Mouse (Mus musculus) CH12.LX (cell line): ENCODE measurements around the gene Borcs6. TPM values are rescaled to one million over a fixed set of nuclear protein-coding genes. Genes with fewer than 3 reads are reported as not detected.
A peak's percentile ranks its signal among the peaks of the same experiment; 100 is the strongest.

Source experiments
- DNase-seq: peaks from one replicate; pipeline ENCODE4 v3.0.0-alpha.2; 2013; ENCODE audit errors: extremely low read depth
- H3K27ac ChIP-seq: 2 replicates; pipeline ENCODE4 v1.5.1; 2012; ENCODE audit warnings: low read depth, mild to moderate bottlenecking, control low read depth, moderate library complexity; ENCODE audit not compliant: insufficient read depth
- H3K27me3 ChIP-seq: replicated peaks from 2 replicates; pipeline ENCODE3; 2012; ENCODE audit warnings: inconsistent platforms
- H3K36me3 ChIP-seq, 2 experiments: replicated peaks in 1 of 2; 2 replicates each; pipeline versions ENCODE3 to v1.6.1; 2012; ENCODE audit warnings: inconsistent platforms in 1 of 2, low read length in 1 of 2, mild to moderate bottlenecking in 1 of 2, mixed read lengths in 1 of 2, moderate library complexity in 1 of 2; ENCODE audit not compliant: control insufficient read depth in 1 of 2, insufficient read depth in 1 of 2
- H3K4me1 ChIP-seq, 2 experiments: 2 replicates each; pipeline ENCODE4 v1.6.1; 2012; ENCODE audit warnings: inconsistent platforms in 1 of 2, moderate library complexity in 1 of 2; ENCODE audit not compliant: insufficient read depth in 2 of 2, control insufficient read depth in 1 of 2
- H3K4me2 ChIP-seq: 2 replicates; pipeline ENCODE4 v1.6.1; 2012; ENCODE audit warnings: low read depth, mild to moderate bottlenecking, control low read depth; ENCODE audit not compliant: poor library complexity, insufficient read depth, severe bottlenecking
- H3K4me3 ChIP-seq, 3 experiments: fragments of 150-350 bp in 1 of 3; sonication (generic) in 1 of 3; replicated peaks in 1 of 3; 2 replicates each; pipeline versions ENCODE3 to v1.5.1; 2011 to 2012; ENCODE audit warnings: low read depth in 2 of 3, low read length in 2 of 3, mild to moderate bottlenecking in 2 of 3, moderate library complexity in 2 of 3, control low read depth in 1 of 3, improper control_type of control experiment in 1 of 3, inconsistent platforms in 1 of 3, mixed read lengths in 1 of 3; ENCODE audit not compliant: poor library complexity in 1 of 3
- H3K79me2 ChIP-seq: replicated peaks from 2 replicates; pipeline ENCODE4 v1.6.1; 2012; ENCODE audit warnings: mild to moderate bottlenecking, moderate library complexity; ENCODE audit not compliant: control insufficient read depth, poor library complexity, insufficient read depth, severe bottlenecking; ENCODE audit errors: extremely low read depth
- H3K9ac ChIP-seq: 2 replicates; pipeline ENCODE4 v1.6.1; 2012; ENCODE audit warnings: low read depth, mild to moderate bottlenecking, control low read depth, moderate library complexity; ENCODE audit not compliant: insufficient read depth
- H3K9me3 ChIP-seq: replicated peaks from 2 replicates; pipeline ENCODE3; 2012; ENCODE audit warnings: low read length, inconsistent platforms, mixed read lengths
- BHLHE40 ChIP-seq: IDR thresholded peaks from 2 replicates; pipeline ENCODE4 v1.6.1; 2011; ENCODE audit warnings: mild to moderate bottlenecking, low read depth, low read length, improper control_type of control experiment
- CHD1 ChIP-seq: IDR thresholded peaks from 2 replicates; pipeline ENCODE4 v1.6.1; 2012; ENCODE audit warnings: low read depth, low read length, improper control_type of control experiment, inconsistent platforms
- CHD2 ChIP-seq: IDR thresholded peaks from 2 replicates; pipeline ENCODE4 v1.6.1; 2011; ENCODE audit warnings: low read length, improper control_type of control experiment
- E2F4 ChIP-seq: IDR thresholded peaks from 2 replicates; pipeline ENCODE4 v1.6.1; 2011; ENCODE audit warnings: low read depth, low read length, improper control_type of control experiment; ENCODE audit not compliant: insufficient replicate concordance
- ELF1 ChIP-seq: IDR thresholded peaks from 2 replicates; pipeline ENCODE4 v1.6.1; 2014; ENCODE audit warnings: low read depth, mild to moderate bottlenecking, inconsistent platforms, low read length, improper control_type of control experiment
- EP300 ChIP-seq: IDR thresholded peaks from 2 replicates; pipeline ENCODE4 v1.6.1; 2011; ENCODE audit warnings: low read length, improper control_type of control experiment
- ETS1 ChIP-seq: conservative IDR thresholded peaks from 2 replicates; pipeline ENCODE4 v1.6.1; 2012; ENCODE audit warnings: low read depth, mild to moderate bottlenecking, inconsistent platforms, low read length, improper control_type of control experiment, moderate library complexity
- HCFC1 ChIP-seq: IDR thresholded peaks from 2 replicates; pipeline ENCODE4 v1.6.1; 2012; ENCODE audit warnings: low read depth, mild to moderate bottlenecking, inconsistent platforms, low read length, improper control_type of control experiment
- IRF4 ChIP-seq: IDR thresholded peaks from 2 replicates; pipeline ENCODE4 v1.6.1; 2014; ENCODE audit warnings: low read depth, mild to moderate bottlenecking, inconsistent platforms, low read length, improper control_type of control experiment
- JUN ChIP-seq: IDR thresholded peaks from 2 replicates; pipeline ENCODE4 v1.6.1; 2011; ENCODE audit warnings: low read depth, mild to moderate bottlenecking, low read length, improper control_type of control experiment, moderate library complexity; ENCODE audit not compliant: insufficient read depth
- JUND ChIP-seq: conservative IDR thresholded peaks from 2 replicates; pipeline ENCODE4 v1.6.1; 2011; ENCODE audit warnings: low read depth, low read length, improper control_type of control experiment
- KAT2A ChIP-seq: IDR thresholded peaks from 2 replicates; pipeline ENCODE4 v1.6.1; 2012; ENCODE audit warnings: low read length, improper control_type of control experiment, inconsistent platforms; ENCODE audit not compliant: insufficient replicate concordance
- MAZ ChIP-seq: IDR thresholded peaks from 2 replicates; pipeline ENCODE4 v1.6.1; 2012; ENCODE audit warnings: low read depth, mild to moderate bottlenecking, inconsistent platforms, low read length, improper control_type of control experiment, moderate library complexity
- MXI1 ChIP-seq: IDR thresholded peaks from 2 replicates; pipeline ENCODE4 v1.6.1; 2011; ENCODE audit warnings: mild to moderate bottlenecking, low read depth, low read length, improper control_type of control experiment
- NELFE ChIP-seq: IDR thresholded peaks from 2 replicates; pipeline ENCODE4 v1.6.1; 2011; ENCODE audit warnings: low read depth, low read length, improper control_type of control experiment
- NRF1 ChIP-seq: IDR thresholded peaks from 2 replicates; pipeline ENCODE4 v1.6.1; 2014; ENCODE audit warnings: low read depth, mild to moderate bottlenecking, inconsistent platforms, low read length, improper control_type of control experiment, moderate library complexity
- POLR2A ChIP-seq: IDR thresholded peaks from 2 replicates; pipeline ENCODE4 v1.6.1; 2011; ENCODE audit warnings: low read depth, mild to moderate bottlenecking, improper control_type of control experiment, low read length
- POLR2AphosphoS2 ChIP-seq: IDR thresholded peaks from 2 replicates; pipeline ENCODE4 v1.6.1; 2011; ENCODE audit warnings: low read depth, low read length, improper control_type of control experiment
- TCF12 ChIP-seq: IDR thresholded peaks from 2 replicates; pipeline ENCODE4 v1.6.1; 2014; ENCODE audit warnings: low read depth, mild to moderate bottlenecking, inconsistent platforms, low read length, improper control_type of control experiment
- UBTF ChIP-seq: IDR thresholded peaks from 2 replicates; pipeline ENCODE4 v1.6.1; 2012; ENCODE audit warnings: low read depth, mild to moderate bottlenecking, inconsistent platforms, low read length, improper control_type of control experiment, moderate library complexity
- USF2 ChIP-seq: conservative IDR thresholded peaks from 2 replicates; pipeline ENCODE4 v1.6.1; 2011; ENCODE audit warnings: low read depth, low read length, improper control_type of control experiment
- ZC3H11A ChIP-seq: IDR thresholded peaks from 2 replicates; pipeline ENCODE4 v1.6.1; 2012; ENCODE audit warnings: low read depth, mild to moderate bottlenecking, inconsistent platforms, low read length, improper control_type of control experiment
- ZMIZ1 ChIP-seq: IDR thresholded peaks from 2 replicates; pipeline ENCODE4 v1.6.1; 2012; ENCODE audit warnings: low read depth, mild to moderate bottlenecking, inconsistent platforms, low read length, improper control_type of control experiment
- ZNF384 ChIP-seq: IDR thresholded peaks from 2 replicates; pipeline ENCODE4 v1.6.1; 2012; ENCODE audit warnings: low read depth, low read length, improper control_type of control experiment, inconsistent platforms
- dilution Hi-C: fragments of 300-500 bp; cut with MboI; formaldehyde crosslinking; loops from 2 replicates; pipeline ENCODE4 v1.14.3; 2020; ENCODE audit warnings: low sequenced_read_pairs; ENCODE audit not compliant: extremely low pct_unique_long_range_greater_than_20kb, extremely low pct_ligation_motif_present
- in situ Hi-C: fragments of 300-500 bp; cut with MboI; formaldehyde crosslinking; loops from 3 replicates; pipeline ENCODE4 v1.14.3; 2019; ENCODE audit warnings: low sequenced_read_pairs, low pct_ligation_motif_present, low pct_unique_long_range_greater_than_20kb, mixed read lengths
- polyA plus RNA-seq: library from polyadenylated mRNA; unstranded; fragments of >175 nt; gene quantifications from 2 replicates; pipeline ENCODE4 v1.2.1, GENCODE M21; 2012; ENCODE audit warnings: low read depth; ENCODE audit not compliant: insufficient read length
- total RNA-seq, 2 experiments: library from RNA; depleted of rRNA; stranded (reverse); fragments of 300-350 nt in 1 of 2; fragments of >200 nt in 1 of 2; gene quantifications; 2 replicates each; pipeline ENCODE4 v1.2.3; 2012 to 2014

Gene Borcs6
- total and polyA plus RNA-seq, 3 experiments, result 5.4 to 11.1 (median 7.3) TPM

DNA sequence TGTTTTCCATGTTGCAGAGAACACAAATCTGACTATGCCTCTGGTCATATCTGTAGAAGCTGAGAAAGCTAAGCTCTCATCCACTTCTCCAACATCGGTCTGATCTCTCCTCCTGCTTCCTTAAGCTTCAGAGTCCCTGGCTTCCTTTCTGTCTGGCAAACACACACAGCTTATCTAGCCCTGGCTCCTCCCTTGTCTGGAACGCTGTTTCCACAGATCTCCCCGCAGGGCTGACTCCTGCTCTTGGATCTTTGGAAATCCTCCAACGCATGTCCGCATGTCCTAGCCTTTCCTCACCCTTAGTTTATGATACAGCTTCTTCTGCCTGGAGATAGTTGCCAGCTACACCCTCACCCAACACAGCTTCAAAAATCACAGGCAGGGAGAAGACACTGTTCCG is 8.1 kb downstream of the Borcs6 start:
- Histone ChIP-seq H3K4me3 (no peak overlapping the region), H3K4me2 (no peak overlapping the region), H3K27me3 (peaks cover 3% of the 10 kb centered on the region), H3K9me3 (no peaks in the 10 kb centered on the region), H3K27ac (no peak overlapping the region), H3K36me3 (no peaks in the 10 kb centered on the region), H3K4me1 (peaks cover 10 to 36% of the 10 kb centered on the region in 2 experiments), H3K79me2 (no peaks in the 10 kb centered on the region), H3K9ac (0 out of 2 replicates have a peak overlapping the region, but pooled peaks have one; percentile 27)
- TF ChIP-seq CHD1 (no peak), HCFC1 (no peak)
- in situ Hi-C loops, result no loop called here
- dilution Hi-C loops, result no loop called here
- DNase-seq, result no peak

DNA sequence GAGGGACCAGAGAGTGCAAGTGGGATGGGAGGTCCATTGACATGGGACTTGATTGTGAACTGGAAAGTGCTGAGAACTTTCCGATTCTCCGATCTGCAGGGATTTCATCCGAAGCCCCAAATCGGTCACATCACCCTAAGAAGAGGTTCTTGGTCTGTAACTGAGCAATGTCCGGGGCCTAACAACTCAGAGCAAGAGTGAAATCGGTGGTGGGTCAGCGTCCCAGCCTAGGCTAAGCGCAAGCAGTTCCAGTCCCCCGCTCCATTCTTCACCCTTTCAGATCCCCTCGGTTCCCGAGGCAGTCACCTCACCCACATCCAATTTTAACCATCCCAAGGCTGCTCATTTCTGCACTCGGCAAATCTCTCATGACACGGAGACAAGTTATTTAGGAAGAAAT is 10.6 kb downstream of the Borcs6 start:
- H3K4me2 ChIP-seq, result peak overlapping the region; percentile 67
- no peaks in the 10 kb centered on the region for H3K36me3 ChIP-seq
- H3K79me2 ChIP-seq, result no peaks in the 10 kb centered on the region
- peak overlapping the region; percentile 59; the same call in 1 of the 2 replicates for H3K27ac ChIP-seq
- peaks cover 17 to 45% of the 10 kb centered on the region in 2 experiments for H3K4me1 ChIP-seq
- in situ Hi-C loops, result no loop called here
- peak overlapping the region; percentile 56 to 73 (median 72) for H3K4me3 ChIP-seq
- no peak for TF ChIP-seq ETS1
- TF ChIP-seq IRF4, result 0 out of 2 replicates have a peak, but pooled peaks have one; percentile 4
- TF ChIP-seq, all 38 proteins: peak for 1
- peaks cover 3% of the 10 kb centered on the region for H3K27me3 ChIP-seq
- peak overlapping the region; percentile 88 for H3K9ac ChIP-seq
- no peak for DNase-seq
- H3K9me3 ChIP-seq, result no peaks in the 10 kb centered on the region
- dilution Hi-C loops, result no loop called here

DNA sequence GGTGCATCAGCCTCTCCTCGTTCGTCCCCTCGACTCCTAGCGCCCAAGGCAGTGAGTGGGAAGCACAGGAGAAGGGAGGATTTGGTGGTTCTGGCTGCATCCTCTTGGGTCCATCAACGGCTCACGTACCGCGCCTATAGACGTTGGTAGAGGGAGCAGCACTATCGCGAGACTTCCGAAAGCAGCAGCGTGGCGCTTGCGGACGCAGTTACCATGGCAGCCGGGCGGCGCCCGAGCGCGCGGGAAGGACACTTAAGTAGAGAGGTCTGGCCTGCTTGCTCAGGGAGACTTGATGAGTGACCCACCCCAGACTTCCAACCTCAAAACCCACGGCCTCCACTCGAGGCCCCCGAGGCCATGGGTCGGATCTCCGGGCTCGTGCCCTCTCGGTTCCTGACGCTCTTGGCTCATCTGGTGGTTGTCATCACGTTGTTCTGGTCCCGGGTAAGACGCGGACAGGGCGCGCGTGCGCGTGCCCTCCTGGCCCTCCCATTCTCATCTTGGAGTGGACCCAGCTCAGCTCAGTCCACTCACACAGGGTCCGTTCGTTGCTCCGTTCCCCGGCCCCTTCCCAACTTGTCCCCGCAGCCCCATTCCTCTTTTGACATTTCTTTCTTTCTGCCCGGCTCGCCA is 11.2 kb downstream of the Borcs6 start, which contains the start of gene Tmem107:
TSS of gene Tmem107 (plus strand) at position 217 of the 633 bp plus-strand sequence.
- no peaks in the 10 kb centered on the region for H3K9me3 ChIP-seq
- peak; percentile 97 for DNase-seq
- H3K27ac ChIP-seq, result peak within 1 kb of the TSS; percentile 59
- peak within 1 kb of the TSS; percentile 85 for H3K4me2 ChIP-seq
- in situ Hi-C loops (no loop called here), dilution Hi-C loops (no loop called here)
- peak within 1 kb of the TSS; percentile 56 to 73 (median 72) for H3K4me3 ChIP-seq
- peaks cover 17 to 45% of the 10 kb centered on the region in 2 experiments for H3K4me1 ChIP-seq
- no peaks in the 10 kb centered on the region for H3K36me3 ChIP-seq
- H3K79me2 ChIP-seq, result no peaks in the 10 kb centered on the region
- peak within 1 kb of the TSS; percentile 88 for H3K9ac ChIP-seq
- peaks cover 3% of the 10 kb centered on the region for H3K27me3 ChIP-seq
- peak; percentile 97 for TF ChIP-seq POLR2A
- no peak for TF ChIP-seq JUN
- peak; percentile 76 for TF ChIP-seq TCF12
- peak; percentile 83; the same call in 1 of the 2 replicates for TF ChIP-seq ZMIZ1
- TF ChIP-seq ZC3H11A, result no peak
- no peak; the same call in 1 of the 2 replicates for TF ChIP-seq KAT2A
- TF ChIP-seq NRF1, result peak; percentile 89
- no peak for TF ChIP-seq USF2
- no peak for TF ChIP-seq CHD1
- TF ChIP-seq MXI1, result peak; percentile 99
- peak; percentile 65 for TF ChIP-seq BHLHE40
- no peak for TF ChIP-seq MAZ
- TF ChIP-seq NELFE, result peak; percentile 96
- no peak; the same call in 1 of the 2 replicates for TF ChIP-seq IRF4
- peak; percentile 88 for TF ChIP-seq POLR2AphosphoS2
- TF ChIP-seq CHD2, result peak; percentile 100
- TF ChIP-seq E2F4, result peak; percentile 92; the same call in 1 of the 2 replicates
- TF ChIP-seq ZNF384, result no peak
- no peak for TF ChIP-seq JUND
- peak; percentile 8; the same call in 1 of the 2 replicates for TF ChIP-seq ELF1
- no peak for TF ChIP-seq EP300
- 0 out of 2 replicates have a peak, but pooled peaks have one; percentile 0 for TF ChIP-seq UBTF
- TF ChIP-seq HCFC1, result peak; percentile 64
